Mouse (Mus musculus): ENCODE measurements around the gene D1Ertd622e. TPM values are rescaled to one million over a fixed set of nuclear protein-coding genes. Genes with fewer than 3 reads are reported as not detected.

The D1Ertd622e gene
- polyA plus RNA-seq, 1 experiment, result 6.1 TPM

DNA sequence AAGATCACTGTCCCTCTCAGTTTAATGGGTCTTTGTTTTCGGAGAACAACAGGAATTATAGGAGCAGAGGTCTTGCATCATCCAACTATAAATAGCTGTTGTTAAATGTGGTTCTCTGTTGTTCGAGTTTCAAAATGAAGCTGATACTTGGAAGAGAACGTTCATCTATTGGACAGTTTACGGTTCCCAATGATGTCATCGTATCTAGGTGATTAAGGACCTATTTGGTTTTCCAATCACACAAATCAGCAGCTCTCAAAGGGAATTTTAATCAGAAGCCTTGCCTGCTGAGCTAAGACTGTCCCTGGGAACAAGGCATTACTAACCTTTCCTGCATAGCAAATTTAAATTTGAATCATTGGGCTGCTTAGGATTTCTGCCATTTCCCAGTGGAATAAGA, 31.7 kb downstream of the D1Ertd622e start:
- TF ChIP-seq POLR2A (IDR thresholded peaks at IDR 0.05; ENCODE audit: insufficient read length, low read depth) (no peak), MAX (IDR thresholded peaks at IDR 0.05; ENCODE audit: low read depth) (no peak), CEBPB (IDR thresholded peaks at IDR 0.05; ENCODE audit: insufficient read depth, poor library complexity, severe bottlenecking) (no peak), E2F4 (IDR thresholded peaks at IDR 0.05; ENCODE audit: insufficient read depth) (no peak), MYOD1 (IDR thresholded peaks at IDR 0.05; ENCODE audit: control insufficient read depth in 1 of 3, insufficient read length in 2 of 3, low read depth in 2 of 3) (no peak), REST (IDR thresholded peaks at IDR 0.05; ENCODE audit: insufficient read depth, insufficient read length) (no peak), USF1 (IDR thresholded peaks at IDR 0.05; ENCODE audit: low read depth) (no peak), SRF (IDR thresholded peaks at IDR 0.05; ENCODE audit: control insufficient read depth, insufficient read length, low read depth) (no peak), MYOG (IDR thresholded peaks at IDR 0.05; ENCODE audit: control insufficient read depth in 1 of 3, insufficient read depth in 1 of 3, insufficient read length in 2 of 3, low read depth in 2 of 3) (no peak), POLR2AphosphoS2 (IDR thresholded peaks at IDR 0.05; ENCODE audit: insufficient read length, low read depth) (no peak), TCF12 (IDR thresholded peaks at IDR 0.05; ENCODE audit: insufficient read depth, poor library complexity, severe bottlenecking) (no peak), TCF3 (IDR thresholded peaks at IDR 0.05; ENCODE audit: insufficient read length, low read depth) (no peak)
- Histone ChIP-seq H3K4me2 (ENCODE audit: low read depth) (no peak overlapping the region), H3K4me3 (no peak overlapping the region), H3ac (ENCODE audit: control insufficient read depth, insufficient read length) (no peak overlapping the region), H3K27me3 (ENCODE audit: control insufficient read depth, insufficient read depth, insufficient read length) (no peaks in the 10 kb centered on the region), H3K36me3 (ENCODE audit: control insufficient read depth, insufficient read depth) (no peaks in the 10 kb centered on the region), H3K79me2 (ENCODE audit: control insufficient read depth, insufficient read depth) (no peaks in the 10 kb centered on the region)

DNA sequence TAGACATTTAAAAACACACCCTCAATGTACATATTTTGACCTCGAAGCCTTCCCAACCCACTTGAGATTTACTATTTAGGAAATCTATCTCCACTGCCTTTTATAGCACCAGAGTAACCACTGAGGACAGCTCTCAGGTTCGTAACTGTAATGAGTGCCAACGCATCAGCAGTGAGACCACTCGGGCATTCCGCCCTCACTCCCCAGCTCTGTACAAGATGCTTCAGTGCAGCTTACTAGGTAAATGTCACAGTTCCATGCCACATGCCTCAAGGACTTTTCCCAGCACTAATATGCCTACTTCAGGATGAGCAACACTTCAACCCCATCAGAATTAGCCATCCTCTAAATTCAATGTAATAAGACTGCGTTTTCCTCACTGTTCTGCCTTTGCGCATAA, 33.0 kb downstream of the D1Ertd622e start:
- no peaks in the 10 kb centered on the region for H3K36me3 ChIP-seq (ENCODE audit: control insufficient read depth, insufficient read depth)
- no peaks in the 10 kb centered on the region for H3K27me3 ChIP-seq (ENCODE audit: control insufficient read depth, insufficient read depth, insufficient read length)
- H3K4me3 ChIP-seq, result no peak overlapping the region
- TF ChIP-seq REST (IDR thresholded peaks at IDR 0.05; ENCODE audit: insufficient read depth, insufficient read length), result no peak
- no peak for TF ChIP-seq MYOD1 (IDR thresholded peaks at IDR 0.05; ENCODE audit: control insufficient read depth in 1 of 3, insufficient read length in 2 of 3, low read depth in 2 of 3)
- TF ChIP-seq POLR2A (IDR thresholded peaks at IDR 0.05; ENCODE audit: insufficient read length, low read depth), result no peak
- no peak for TF ChIP-seq MYOG (IDR thresholded peaks at IDR 0.05; ENCODE audit: control insufficient read depth in 1 of 3, insufficient read depth in 1 of 3, insufficient read length in 2 of 3, low read depth in 2 of 3)
- TF ChIP-seq USF1 (IDR thresholded peaks at IDR 0.05; ENCODE audit: low read depth), result no peak
- TF ChIP-seq MAX (IDR thresholded peaks at IDR 0.05; ENCODE audit: low read depth), result no peak
- TF ChIP-seq CEBPB (IDR thresholded peaks at IDR 0.05; ENCODE audit: insufficient read depth, poor library complexity, severe bottlenecking), result no peak
- no peak for TF ChIP-seq TCF12 (IDR thresholded peaks at IDR 0.05; ENCODE audit: insufficient read depth, poor library complexity, severe bottlenecking)
- TF ChIP-seq POLR2AphosphoS2 (IDR thresholded peaks at IDR 0.05; ENCODE audit: insufficient read length, low read depth), result no peak
- TF ChIP-seq TCF3 (IDR thresholded peaks at IDR 0.05; ENCODE audit: insufficient read length, low read depth), result no peak
- TF ChIP-seq E2F4 (IDR thresholded peaks at IDR 0.05; ENCODE audit: insufficient read depth), result no peak
- TF ChIP-seq SRF (IDR thresholded peaks at IDR 0.05; ENCODE audit: control insufficient read depth, insufficient read length, low read depth), result no peak
- no peaks in the 10 kb centered on the region for H3K79me2 ChIP-seq (ENCODE audit: control insufficient read depth, insufficient read depth)
- H3ac ChIP-seq (ENCODE audit: control insufficient read depth, insufficient read length), result no peak overlapping the region
- H3K4me2 ChIP-seq (ENCODE audit: low read depth), result no peak overlapping the region

DNA sequence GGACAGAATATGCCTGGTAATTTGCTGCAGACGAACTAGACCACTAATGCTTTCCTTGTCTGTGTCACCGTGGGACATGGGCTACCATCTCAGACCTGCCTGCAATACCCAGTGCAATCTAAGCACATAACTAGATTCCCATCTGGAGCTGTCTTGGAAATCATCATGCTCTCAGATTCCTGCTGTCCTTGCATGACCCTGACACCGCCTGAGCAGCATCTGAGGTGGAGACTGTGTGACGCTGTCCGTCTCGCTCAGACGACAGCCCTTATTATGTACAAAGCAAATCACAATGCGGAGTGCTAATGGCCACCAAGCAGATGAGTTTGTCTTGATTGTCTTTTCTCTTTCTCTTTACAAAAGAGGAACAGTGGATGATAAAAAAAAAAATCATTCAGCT, 33.9 kb downstream of the D1Ertd622e start:
- Histone ChIP-seq H3K36me3 (ENCODE audit: control insufficient read depth, insufficient read depth) (no peaks in the 10 kb centered on the region), H3K79me2 (ENCODE audit: control insufficient read depth, insufficient read depth) (no peaks in the 10 kb centered on the region), H3ac (ENCODE audit: control insufficient read depth, insufficient read length) (no peak overlapping the region), H3K4me3 (no peak overlapping the region), H3K4me2 (ENCODE audit: low read depth) (no peak overlapping the region), H3K27me3 (ENCODE audit: control insufficient read depth, insufficient read depth, insufficient read length) (no peaks in the 10 kb centered on the region)
- TF ChIP-seq POLR2A (IDR thresholded peaks at IDR 0.05; ENCODE audit: insufficient read length, low read depth) (no peak), TCF12 (IDR thresholded peaks at IDR 0.05; ENCODE audit: insufficient read depth, poor library complexity, severe bottlenecking) (no peak)

DNA sequence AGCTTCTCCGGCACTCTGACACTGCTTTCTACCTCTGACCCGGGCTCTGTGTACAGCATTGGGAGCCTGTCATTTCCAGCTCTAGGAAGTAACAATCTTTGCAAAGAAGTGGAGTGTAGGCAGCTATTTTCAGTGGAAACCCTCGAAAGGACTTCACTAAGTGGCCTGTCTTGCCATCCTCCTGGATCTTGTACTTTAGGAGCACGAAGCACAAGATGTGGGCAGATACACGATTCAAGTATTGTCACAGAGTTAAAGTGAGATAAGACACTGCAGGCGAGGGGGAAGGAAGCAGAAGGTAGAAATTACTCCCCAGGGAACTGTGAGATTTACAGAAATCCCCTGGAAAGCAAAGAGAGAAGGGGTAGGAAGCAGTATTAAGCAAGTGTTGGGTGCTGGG, 36.4 kb downstream of the D1Ertd622e start:
- no peaks in the 10 kb centered on the region for H3K36me3 ChIP-seq (ENCODE audit: control insufficient read depth, insufficient read depth)
- H3K4me2 ChIP-seq (ENCODE audit: low read depth), result no peak overlapping the region
- H3ac ChIP-seq (ENCODE audit: control insufficient read depth, insufficient read length), result no peak overlapping the region
- TF ChIP-seq TCF3 (IDR thresholded peaks at IDR 0.05; ENCODE audit: insufficient read length, low read depth) (no peak), SRF (IDR thresholded peaks at IDR 0.05; ENCODE audit: control insufficient read depth, insufficient read length, low read depth) (no peak), TCF12 (IDR thresholded peaks at IDR 0.05; ENCODE audit: insufficient read depth, poor library complexity, severe bottlenecking) (no peak), MYOG (IDR thresholded peaks at IDR 0.05; ENCODE audit: control insufficient read depth in 1 of 3, insufficient read depth in 1 of 3, insufficient read length in 2 of 3, low read depth in 2 of 3) (no peak), MAX (IDR thresholded peaks at IDR 0.05; ENCODE audit: low read depth) (no peak), MYOD1 (IDR thresholded peaks at IDR 0.05; ENCODE audit: control insufficient read depth in 1 of 3, insufficient read length in 2 of 3, low read depth in 2 of 3) (no peak), POLR2A (IDR thresholded peaks at IDR 0.05; ENCODE audit: insufficient read length, low read depth) (no peak), USF1 (IDR thresholded peaks at IDR 0.05; ENCODE audit: low read depth) (no peak)
- H3K27me3 ChIP-seq (ENCODE audit: control insufficient read depth, insufficient read depth, insufficient read length), result no peaks in the 10 kb centered on the region
- H3K79me2 ChIP-seq (ENCODE audit: control insufficient read depth, insufficient read depth), result no peaks in the 10 kb centered on the region
- no peak overlapping the region for H3K4me3 ChIP-seq

DNA sequence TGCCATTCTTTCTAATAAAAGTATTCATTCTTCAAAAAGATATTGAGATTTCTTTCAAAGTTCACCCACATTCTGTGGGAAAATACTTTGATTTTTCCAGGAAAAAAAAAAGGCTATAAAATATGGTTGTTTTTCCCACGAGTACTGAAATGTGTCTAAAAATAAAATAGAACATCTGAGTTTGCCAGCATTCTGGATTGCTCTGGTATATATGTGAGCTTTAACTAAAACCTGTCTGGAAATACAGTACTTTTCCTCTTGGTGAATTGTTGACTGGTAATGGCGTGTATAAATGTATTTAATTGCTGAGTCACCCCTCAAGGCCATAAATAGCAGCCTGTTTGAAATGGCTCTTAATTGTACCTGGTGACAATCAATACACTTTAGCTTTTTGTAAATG, 37.5 kb downstream of the D1Ertd622e start:
- H3K4me2 ChIP-seq (ENCODE audit: low read depth), result no peak overlapping the region
- no peaks in the 10 kb centered on the region for H3K36me3 ChIP-seq (ENCODE audit: control insufficient read depth, insufficient read depth)
- no peaks in the 10 kb centered on the region for H3K27me3 ChIP-seq (ENCODE audit: control insufficient read depth, insufficient read depth, insufficient read length)
- TF ChIP-seq MAX (IDR thresholded peaks at IDR 0.05; ENCODE audit: low read depth) (no peak), REST (IDR thresholded peaks at IDR 0.05; ENCODE audit: insufficient read depth, insufficient read length) (no peak), USF1 (IDR thresholded peaks at IDR 0.05; ENCODE audit: low read depth) (no peak), MYOG (IDR thresholded peaks at IDR 0.05; ENCODE audit: control insufficient read depth in 1 of 3, insufficient read depth in 1 of 3, insufficient read length in 2 of 3, low read depth in 2 of 3) (no peak), POLR2AphosphoS2 (IDR thresholded peaks at IDR 0.05; ENCODE audit: insufficient read length, low read depth) (no peak), TCF12 (IDR thresholded peaks at IDR 0.05; ENCODE audit: insufficient read depth, poor library complexity, severe bottlenecking) (no peak), POLR2A (IDR thresholded peaks at IDR 0.05; ENCODE audit: insufficient read length, low read depth) (no peak), TCF3 (IDR thresholded peaks at IDR 0.05; ENCODE audit: insufficient read length, low read depth) (no peak), SRF (IDR thresholded peaks at IDR 0.05; ENCODE audit: control insufficient read depth, insufficient read length, low read depth) (no peak), E2F4 (IDR thresholded peaks at IDR 0.05; ENCODE audit: insufficient read depth) (no peak), MYOD1 (IDR thresholded peaks at IDR 0.05; ENCODE audit: control insufficient read depth in 1 of 3, insufficient read length in 2 of 3, low read depth in 2 of 3) (no peak), CEBPB (IDR thresholded peaks at IDR 0.05; ENCODE audit: insufficient read depth, poor library complexity, severe bottlenecking) (no peak)
- H3K4me3 ChIP-seq, result no peak overlapping the region
- no peak overlapping the region for H3ac ChIP-seq (ENCODE audit: control insufficient read depth, insufficient read length)
- H3K79me2 ChIP-seq (ENCODE audit: control insufficient read depth, insufficient read depth), result no peaks in the 10 kb centered on the region
